ENCODE assay signal across 9 mouse cellular contexts in genomic region chr10:70318630-70319029, GRCm38 (mm10).
DNase-seq lines count a peak whose midpoint lies in the region; ATAC-seq and TF ChIP-seq lines count a peak whose summit lies in the region.
"Had no signal": no experiment of that assay in that cellular context is flagged by ENCODE, and none has a peak within 500 bp of the region (broad histone marks: within the 10 kb centered on the region; RNA-seq: fewer than 3 reads in every experiment).

No protein-coding gene starts in this region.

- no peak overlapping the region for H3K27ac ChIP-seq in forebrain, embryonic 16.5 days (ENCODE audit: low read length)
- H3K27ac ChIP-seq in kidney, embryonic 15.5 days, result no peak overlapping the region
- H3K27ac ChIP-seq in limb, embryonic 11.5 days (replicated peaks; ENCODE audit: low read depth, low read length), result no peak overlapping the region
- H3K27ac ChIP-seq in neural tube, embryonic 15.5 days (replicated peaks), result no peak overlapping the region
- H3K27ac ChIP-seq: heart, embryonic 15.5 days had no signal

- TF ChIP-seq CTCF in C2C12 (IDR thresholded peaks at IDR 0.05; ENCODE audit: control insufficient read depth, insufficient read depth, insufficient read length), result peak; percentile 22

- H3K27me3 ChIP-seq in C2C12 (ENCODE audit: control insufficient read depth, insufficient read depth, insufficient read length), result no peaks in the 10 kb centered on the region
- H3K27me3 ChIP-seq in forebrain, embryonic 16.5 days (replicated peaks; ENCODE audit: control insufficient read depth, insufficient read depth, low read length), result no peaks in the 10 kb centered on the region
- H3K27me3 ChIP-seq in kidney, embryonic 15.5 days, result no peaks in the 10 kb centered on the region
- H3K27me3 ChIP-seq in limb, embryonic 11.5 days (ENCODE audit: control insufficient read depth, insufficient read depth, low read length), result no peaks in the 10 kb centered on the region
- no peaks in the 10 kb centered on the region for H3K27me3 ChIP-seq in neural tube, embryonic 15.5 days (replicated peaks)
- H3K27me3 ChIP-seq: heart, embryonic 15.5 days had no signal

- H3K36me3 ChIP-seq in C2C12 (ENCODE audit: control insufficient read depth, insufficient read depth), result no peaks in the 10 kb centered on the region
- H3K36me3 ChIP-seq in forebrain, embryonic 16.5 days (ENCODE audit: control insufficient read depth, insufficient read depth), result no peaks in the 10 kb centered on the region
- H3K36me3 ChIP-seq in kidney, embryonic 15.5 days, result no peaks in the 10 kb centered on the region
- H3K36me3 ChIP-seq in limb, embryonic 11.5 days (ENCODE audit: control insufficient read depth, insufficient read depth, low read length), result no peaks in the 10 kb centered on the region
- no peaks in the 10 kb centered on the region for H3K36me3 ChIP-seq in neural tube, embryonic 15.5 days
- H3K36me3 ChIP-seq: heart, embryonic 15.5 days had no signal

- H3K79me3 ChIP-seq in C2C12 (ENCODE audit: low read depth), result no peaks in the 10 kb centered on the region

- ATAC-seq in forebrain, embryonic 16.5 days, result peak; percentile 62
- peak; percentile 12; the same call in 1 of the 2 replicates for ATAC-seq in kidney, embryonic 15.5 days (replicated peaks; ENCODE audit: low FRiP score)
- no peak for ATAC-seq in limb, embryonic 11.5 days (ENCODE audit: insufficient number of reproducible peaks, low FRiP score, low TSS enrichment, low read depth)
- peak; percentile 72; the same call in 1 of the 2 replicates for ATAC-seq in neural tube, embryonic 15.5 days (ENCODE audit: low FRiP score)

- H3K4me1 ChIP-seq in forebrain, embryonic 16.5 days (replicated peaks; ENCODE audit: control insufficient read depth, insufficient read depth, low read length), result 0 out of 2 replicates have a peak, but pooled peaks cover 2% of the 10 kb centered on the region
- no peaks in the 10 kb centered on the region for H3K4me1 ChIP-seq in kidney, embryonic 15.5 days
- no peaks in the 10 kb centered on the region for H3K4me1 ChIP-seq in limb, embryonic 11.5 days (ENCODE audit: control insufficient read depth, insufficient read depth, low read length)
- peaks cover 13% of the 10 kb centered on the region for H3K4me1 ChIP-seq in neural tube, embryonic 15.5 days
- H3K4me1 ChIP-seq: heart, embryonic 15.5 days had no signal

- no peak overlapping the region for H3ac ChIP-seq in C2C12 (ENCODE audit: control insufficient read depth, insufficient read length, low read depth)

- peak; percentile 90 for DNase-seq in 3T3-L1 (ENCODE audit: low read depth, low spot score)
- DNase-seq in cerebellum, adult 11 months, result peak; percentile 38
- DNase-seq in limb, embryonic 11.5 days (ENCODE audit: low spot score), result peak; percentile 61
- DNase-seq in ovary, postnatal 36 days (ENCODE audit: low spot score), result no peak

- no peak overlapping the region for H3K4me3 ChIP-seq in C2C12 (ENCODE audit: insufficient read depth, poor library complexity, severe bottlenecking)
- no peak overlapping the region for H3K4me3 ChIP-seq in forebrain, embryonic 16.5 days (replicated peaks; ENCODE audit: low read length)
- no peak overlapping the region for H3K4me3 ChIP-seq in kidney, embryonic 15.5 days (replicated peaks)
- no peak overlapping the region for H3K4me3 ChIP-seq in limb, embryonic 11.5 days (ENCODE audit: low read depth, low read length)
- H3K4me3 ChIP-seq in neural tube, embryonic 15.5 days (replicated peaks), result no peak overlapping the region
- H3K4me3 ChIP-seq: heart, embryonic 15.5 days had no signal

- no peaks in the 10 kb centered on the region for H3K9me3 ChIP-seq in forebrain, embryonic 16.5 days (ENCODE audit: control insufficient read depth, low read length)
- no peaks in the 10 kb centered on the region for H3K9me3 ChIP-seq in kidney, embryonic 15.5 days (replicated peaks)
- no peaks in the 10 kb centered on the region for H3K9me3 ChIP-seq in limb, embryonic 11.5 days (ENCODE audit: control insufficient read depth, low read length)
- H3K9me3 ChIP-seq in neural tube, embryonic 15.5 days (replicated peaks), result no peaks in the 10 kb centered on the region
- H3K9me3 ChIP-seq: heart, embryonic 15.5 days had no signal

- H3K4me2 ChIP-seq in forebrain, embryonic 16.5 days (ENCODE audit: low read length), result no peak overlapping the region
- H3K4me2 ChIP-seq in kidney, embryonic 15.5 days, result no peak overlapping the region
- no peak overlapping the region for H3K4me2 ChIP-seq in limb, embryonic 11.5 days (ENCODE audit: low read depth, severe bottlenecking)
- H3K4me2 ChIP-seq in neural tube, embryonic 15.5 days, result no peak overlapping the region
- H3K4me2 ChIP-seq: heart, embryonic 15.5 days had no signal

- 5% methylated on average over 3 of the region's 3 CpGs for WGBS in forebrain, embryonic 16.5 days
- 4% methylated on average over 3 of the region's 3 CpGs for WGBS in kidney, embryonic 15.5 days
- WGBS in limb, embryonic 11.5 days, result 5% methylated on average over 3 of the region's 3 CpGs
- 1% methylated on average over 3 of the region's 3 CpGs for WGBS in neural tube, embryonic 15.5 days

- no peaks in the 10 kb centered on the region for H3K79me2 ChIP-seq in C2C12 (ENCODE audit: control insufficient read depth, insufficient read depth)

- H3K9ac ChIP-seq in forebrain, embryonic 16.5 days (replicated peaks; ENCODE audit: low read depth, low read length), result no peak overlapping the region
- no peak overlapping the region for H3K9ac ChIP-seq in kidney, embryonic 15.5 days
- no peak overlapping the region for H3K9ac ChIP-seq in limb, embryonic 11.5 days (ENCODE audit: low read length)
- no peak overlapping the region for H3K9ac ChIP-seq in neural tube, embryonic 15.5 days (replicated peaks)
- H3K9ac ChIP-seq: heart, embryonic 15.5 days had no signal

TF ChIP-seq in C2C12, 6 proteins besides CTCF, POLR2A, EP300 and RAD21:
- TF ChIP-seq MYOD1 (IDR thresholded peaks at IDR 0.05; ENCODE audit: control insufficient read depth, insufficient read length, low read depth), result no peak
- no peak for TF ChIP-seq FOSL1 (IDR thresholded peaks at IDR 0.05; ENCODE audit: insufficient read depth, low read length, poor library complexity, severe bottlenecking)
TF ChIP-seq in C2C12: peak in this region for 0.
